Mouse (Mus musculus) cerebellum, postnatal 14 days (tissue): ENCODE results near the gene Ebp.

Experiments used
- DNase-seq, 2 experiments: peaks; one replicate each; pipeline ENCODE4 v3.0.0; 2021; ENCODE audit warnings: mixed read lengths in 2 of 2

Gene Ebp

DNA sequence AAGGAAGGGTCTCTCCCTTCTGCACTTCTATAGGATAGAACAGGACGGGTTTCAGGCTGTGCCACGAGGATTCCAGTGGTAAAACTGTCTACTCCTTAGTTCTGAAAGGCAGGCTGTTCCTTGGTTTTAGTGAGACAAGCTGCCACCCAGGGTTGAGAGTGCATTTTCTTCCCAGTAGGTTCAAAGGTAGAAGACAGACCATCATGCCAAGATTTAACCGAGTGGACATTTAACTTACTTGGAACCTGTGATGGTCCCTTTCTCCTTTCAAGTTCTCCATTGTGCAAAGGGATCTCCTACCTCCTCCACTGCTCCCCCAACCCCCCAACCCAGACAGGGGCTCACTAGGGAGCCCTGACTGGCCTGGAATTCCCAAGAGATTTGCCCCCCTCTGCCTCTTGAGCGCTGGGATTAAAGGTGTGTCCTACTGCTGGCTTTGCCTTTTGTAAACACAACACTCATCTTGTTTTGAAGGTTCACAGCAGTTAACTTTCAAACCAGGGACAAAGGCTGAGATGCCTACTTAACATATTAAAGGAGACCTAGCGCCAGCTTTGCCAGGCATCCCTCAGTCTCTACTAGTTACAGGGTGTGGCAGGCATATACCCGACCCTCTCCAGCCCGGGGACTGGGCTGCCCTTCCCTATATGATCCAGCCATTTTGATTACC, 10.3 kb downstream of the Ebp start:
- DNase-seq = no peak

DNA sequence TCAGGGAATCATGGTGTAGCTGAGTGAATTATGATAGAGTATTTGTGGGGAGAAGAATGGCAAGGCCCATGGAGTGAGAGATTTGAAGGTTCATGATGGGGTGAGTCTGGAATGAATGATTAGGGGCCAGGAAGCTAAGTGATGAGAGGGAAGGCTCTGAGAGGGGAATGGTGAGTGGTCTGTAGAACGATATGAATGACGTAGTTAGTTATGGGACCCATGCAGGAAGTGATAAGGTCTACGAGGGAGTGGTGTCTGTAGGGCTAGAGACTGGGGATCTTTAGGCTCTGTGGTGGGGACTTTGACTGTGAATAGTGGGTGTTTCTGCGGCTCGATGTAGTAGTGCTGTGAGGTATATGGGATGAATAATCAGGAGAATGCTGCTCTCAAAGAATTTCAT, 13.7 kb downstream of the Ebp start:
- no peak for DNase-seq

DNA sequence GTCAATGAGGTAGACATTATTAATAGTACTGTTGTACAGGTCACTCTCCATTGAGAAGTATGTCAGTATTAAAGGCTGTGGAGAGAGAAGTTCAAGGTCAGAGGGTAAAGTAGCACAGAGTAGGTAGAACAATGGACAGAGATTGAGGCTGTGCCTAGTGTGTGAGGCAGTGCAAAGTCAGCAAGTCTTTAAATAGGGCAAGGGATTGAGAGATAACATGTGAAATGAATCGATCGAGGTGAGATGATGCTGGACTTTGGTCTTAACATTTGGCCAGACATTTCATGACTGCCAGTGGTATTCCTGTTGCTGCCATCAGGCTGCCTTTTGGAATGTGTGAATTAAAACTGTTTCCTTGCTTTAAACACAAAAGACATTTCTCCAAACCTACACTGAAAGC, 14.4 kb downstream of the Ebp start:
- DNase-seq = no peak

DNA sequence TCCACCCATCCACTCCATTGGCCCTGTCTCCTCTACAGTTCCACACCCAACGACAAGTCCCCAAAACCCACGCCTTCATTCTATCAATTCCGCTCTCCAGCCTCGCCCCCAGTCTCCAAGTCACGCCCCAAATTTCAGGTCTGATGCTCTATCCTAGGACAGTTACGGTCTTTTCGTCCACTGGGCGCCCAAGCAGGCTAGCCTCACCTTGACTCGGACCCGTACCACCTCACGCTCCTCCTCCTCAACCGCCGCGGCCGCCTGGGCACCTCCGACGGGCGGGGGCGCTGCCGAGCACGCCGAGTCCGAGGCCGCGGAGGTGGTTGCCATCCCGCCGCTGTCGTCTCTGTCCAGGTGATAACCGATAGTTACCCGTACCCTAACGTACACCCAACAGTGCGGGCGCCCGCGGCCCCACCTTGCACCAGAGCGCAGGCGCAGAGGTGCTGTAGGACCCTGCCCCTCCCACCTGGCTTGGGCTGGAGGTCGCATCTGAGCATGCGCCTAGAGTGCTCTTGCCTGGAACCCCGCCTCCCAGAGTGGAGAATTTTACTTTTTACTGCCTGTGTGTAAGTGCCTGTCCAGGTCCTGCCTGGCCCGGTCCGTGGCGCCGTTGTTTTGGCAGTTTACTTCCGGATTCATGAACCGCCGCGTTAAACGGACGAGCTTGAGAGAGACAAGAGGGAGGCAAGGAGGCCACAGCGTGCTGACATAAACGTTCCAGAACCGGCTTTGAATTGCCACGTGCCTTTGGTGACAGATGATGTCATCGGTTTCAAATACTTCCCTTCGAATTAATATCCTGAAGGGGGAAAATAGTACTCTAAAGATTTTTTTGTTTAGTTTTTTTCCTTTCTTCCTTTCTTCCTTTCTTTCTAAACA, 17.6 kb downstream of the Ebp start, which contains the start of gene Tbc1d25:
Tbc1d25 (minus strand) TSS at position 678 of the 882 bp plus-strand sequence.
- DNase-seq = peak; percentile 88 to 89

- DNase-seq = no peak
Measured at GRCm38 (mm10) chrX:8175169-8175503, 18.2 kb downstream of the Ebp start.

DNA sequence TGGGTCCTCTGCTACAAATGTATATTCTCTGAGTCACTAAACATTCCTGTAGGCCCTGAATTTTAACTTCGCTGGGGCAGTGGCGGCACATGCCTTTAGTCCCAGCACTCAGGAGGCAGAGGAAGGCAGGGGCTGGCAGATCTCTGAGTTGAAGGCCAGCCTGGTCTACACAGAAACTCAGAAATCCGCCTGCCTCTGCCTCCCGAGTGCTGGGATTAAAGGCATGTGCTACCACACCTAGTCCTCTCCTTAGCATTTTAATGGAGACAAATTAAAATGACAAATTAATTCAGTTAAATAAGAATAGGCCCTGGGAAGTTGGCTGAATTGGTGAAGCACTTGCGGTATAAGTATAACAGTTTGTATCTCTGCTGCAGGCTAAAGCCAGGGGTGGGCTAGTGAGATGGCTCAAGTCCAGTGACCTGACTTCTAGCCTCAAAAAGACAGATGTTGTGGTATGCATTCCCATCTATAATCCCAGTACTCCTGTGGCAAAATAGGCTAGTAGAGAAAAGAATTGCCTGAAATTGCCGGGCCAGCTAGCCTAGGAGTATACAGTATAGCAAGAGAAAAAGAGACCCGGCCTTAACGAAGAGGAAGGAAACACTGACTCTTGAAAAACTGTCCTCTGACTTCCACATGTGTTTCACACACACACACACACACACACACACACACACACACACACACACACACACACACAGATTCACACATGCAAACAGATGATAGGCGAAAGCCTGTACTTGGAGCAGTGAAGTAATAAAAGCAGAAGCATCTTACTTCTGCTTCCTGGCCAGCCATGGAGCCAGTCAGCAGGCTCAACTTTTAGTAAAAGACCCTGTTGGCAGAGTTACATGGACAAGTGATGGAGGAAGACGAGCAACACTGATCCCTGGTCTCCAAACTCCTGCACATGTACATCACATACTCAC, 25.3 kb downstream of the Ebp start:
- no peak for DNase-seq

DNA sequence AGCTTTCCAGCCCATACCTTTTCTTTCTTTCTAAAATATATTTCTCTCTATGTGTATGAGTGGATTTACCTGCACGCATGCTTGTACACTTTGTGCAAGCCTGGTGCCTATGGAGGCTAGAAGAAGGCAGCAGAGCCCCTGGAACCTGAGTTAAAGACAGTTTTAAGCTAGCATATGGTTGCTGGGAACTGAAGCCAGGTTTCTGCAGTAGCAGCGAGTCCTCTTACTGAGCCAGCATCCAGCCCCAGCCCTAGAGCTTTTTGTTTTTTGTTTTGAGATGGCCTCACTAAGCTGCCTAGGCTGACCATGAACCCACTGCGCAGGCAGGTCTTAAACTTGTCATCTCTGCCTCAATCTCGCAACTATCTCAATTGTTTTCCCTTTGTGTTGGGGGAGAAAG, 28.8 kb downstream of the Ebp start:
- DNase-seq = peak in 1 of 2 experiments; percentile 20

- peak; percentile 14 to 37 for DNase-seq
Measured at GRCm38 (mm10) chrX:8163076-8163475, 30.2 kb downstream of the Ebp start.

GRCm38 (mm10) chrX:8145153-8145991, 47.9 kb downstream of the Ebp start, which contains the start of gene Rbm3:
Gene Rbm3 (minus strand): TSS chrX:8145880.
- peak; percentile 86 to 88 for DNase-seq

- DNase-seq = peak in 1 of 2 experiments; percentile 49
Measured at GRCm38 (mm10) chrX:8143750-8144149, 49.6 kb downstream of the Ebp start.

DNA sequence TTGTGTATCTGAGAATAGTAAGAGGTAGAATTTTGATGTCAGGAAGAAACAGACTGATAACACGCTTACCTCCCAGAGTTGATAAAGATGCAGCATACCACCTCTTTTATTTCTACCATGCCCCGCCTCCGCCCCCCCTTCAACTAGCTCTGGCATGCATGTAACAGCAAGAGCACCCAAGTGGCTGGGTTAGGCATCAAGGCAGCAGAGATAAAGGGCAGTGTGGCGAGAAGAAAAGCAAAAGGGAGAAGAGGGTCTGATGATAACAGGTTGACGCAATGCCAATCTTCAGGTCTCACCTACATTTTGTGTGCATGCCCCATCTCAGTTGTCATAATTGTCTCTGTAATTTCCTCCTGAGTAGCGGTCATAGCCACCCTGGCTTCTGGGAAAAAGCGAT, 50.4 kb downstream of the Ebp start:
- no peak for DNase-seq

DNA sequence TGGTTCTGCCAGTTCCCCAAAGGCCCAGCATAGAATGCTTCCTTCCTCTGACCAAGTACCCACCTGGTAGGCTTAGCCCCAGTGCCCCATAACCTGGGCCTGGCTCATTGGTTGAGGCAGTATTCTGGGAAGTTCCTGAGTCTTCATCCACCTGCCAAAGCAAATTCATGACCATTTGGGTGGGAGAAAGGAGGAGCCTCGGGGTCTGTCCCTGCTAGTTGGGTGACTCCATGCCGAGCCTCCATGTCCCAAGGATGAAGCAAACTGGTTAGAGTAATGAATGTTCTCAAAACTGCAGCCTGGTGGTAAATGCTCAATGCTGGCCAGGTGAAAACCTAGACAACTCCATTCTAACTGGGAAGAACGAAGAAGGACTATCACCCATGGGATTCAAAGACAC, 52.3 kb downstream of the Ebp start:
- no peak for DNase-seq

DNA sequence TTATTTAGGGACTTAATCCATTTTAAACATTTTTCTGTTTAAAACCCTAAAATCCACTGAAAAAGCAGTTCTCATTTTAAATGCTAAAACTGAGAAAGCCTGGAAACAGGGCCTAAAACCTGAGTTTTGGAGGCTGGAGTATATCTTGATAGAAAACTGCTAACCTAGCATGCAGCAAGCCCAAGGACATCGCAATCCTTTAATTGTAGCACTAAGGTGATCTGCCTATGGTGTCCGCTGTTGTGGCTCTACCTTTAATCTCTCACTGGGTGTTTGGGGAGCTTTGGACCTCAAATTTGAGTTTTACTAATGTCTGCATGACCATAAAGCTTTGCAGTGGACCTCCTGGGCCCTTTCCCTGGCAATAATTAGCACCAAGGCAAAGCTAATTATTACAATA, 52.9 kb downstream of the Ebp start:
- DNase-seq = no peak

DNA sequence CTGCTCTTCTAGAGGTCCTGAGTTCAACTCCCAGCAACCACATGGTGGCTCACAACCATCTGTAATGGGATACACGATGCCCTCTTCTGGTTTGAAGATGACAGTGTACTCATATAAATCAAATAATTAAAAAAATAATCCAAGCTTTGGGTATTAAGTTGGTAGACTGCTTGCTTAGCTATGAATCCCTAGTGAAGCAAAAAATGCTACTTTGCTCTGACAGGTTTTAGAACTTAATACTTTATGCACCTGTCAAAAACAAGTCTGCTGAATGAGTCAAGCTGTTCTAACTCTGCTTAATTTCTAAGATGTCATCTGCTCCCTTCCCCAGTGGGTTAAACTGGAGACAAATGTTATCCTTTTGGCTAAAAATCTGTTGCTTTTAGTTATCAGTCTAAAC, 53.8 kb downstream of the Ebp start:
- no peak for DNase-seq

- DNase-seq = no peak
Measured at GRCm38 (mm10) chrX:8135886-8136285, 57.4 kb downstream of the Ebp start.
